Mouse (Mus musculus) embryonic fibroblast, embryonic 13.5 days (primary cell): ENCODE measurements around the gene T.

Experiments
- CTCF ChIP-seq: IDR thresholded peaks from 2 replicates; pipeline ENCODE4 v1.5.1; 2011; ENCODE audit warnings: mild to moderate bottlenecking, control low read depth, low read length, moderate library complexity, borderline replicate concordance; ENCODE audit not compliant: insufficient read depth
- POLR2A ChIP-seq: IDR thresholded peaks from 2 replicates; pipeline ENCODE4 v1.6.1; 2011; ENCODE audit warnings: low read depth, mild to moderate bottlenecking, control low read depth, low read length, moderate library complexity

GRCm38 (mm10) chr17:8467771-8468170 lies 33.5 kb downstream of the T start:
- TF ChIP-seq CTCF (no peak), POLR2A (no peak)
